Mouse (Mus musculus): ENCODE measurements around the gene Chchd2.

DNA sequence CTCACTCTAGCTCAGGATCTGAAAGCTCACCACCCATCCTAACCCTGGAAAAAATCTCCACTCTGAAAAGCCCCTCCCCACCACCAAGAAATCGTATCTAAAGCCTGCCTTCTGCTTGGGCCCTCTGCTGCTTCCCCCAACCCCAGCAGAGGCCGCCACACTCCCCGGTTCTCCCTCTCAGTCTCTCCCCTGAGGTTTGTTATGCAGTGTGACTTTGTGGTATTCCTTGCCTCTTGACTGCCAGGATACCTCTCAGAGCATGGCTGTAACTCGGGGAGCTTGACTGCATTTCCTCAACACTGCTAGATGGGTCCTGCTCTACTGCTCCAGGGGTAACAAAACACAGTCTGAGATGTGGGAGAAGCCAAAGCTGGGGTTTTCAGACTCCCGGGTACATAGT lies 32.1 kb downstream of the Chchd2 start:
- no peak for TF ChIP-seq CTCF (IDR thresholded peaks at IDR 0.05)
- TF ChIP-seq EP300 (IDR thresholded peaks at IDR 0.05), result no peak

All from lung, postnatal 0 days (tissue).